Mouse (Mus musculus) hindbrain, embryonic 16.5 days (tissue): ENCODE measurements around the gene Pih1d2. TPM values are rescaled to one million over a fixed set of nuclear protein-coding genes. Genes with fewer than 3 reads are reported as not detected.
A peak's percentile ranks its signal among the peaks of the same experiment; 100 is the strongest.

ENCODE experiments used
- ATAC-seq: fragments of 200-750 bp; cut with Nextera tagmentation; 2 replicates; pipeline ENCODE4 v1.8.0; 2017; ENCODE audit warnings: moderate TSS enrichment, moderate library complexity
- H3K27ac ChIP-seq: fragments of 300-500 bp; sonication (generic); 2 replicates; pipeline ENCODE4 v1.5.1; 2014; ENCODE audit warnings: low read depth, mild to moderate bottlenecking, control low read depth, low read length, moderate library complexity
- H3K27me3 ChIP-seq: fragments of 300-500 bp; sonication (generic); replicated peaks from 2 replicates; pipeline ENCODE4 v1.6.1; 2014; ENCODE audit warnings: low read length; ENCODE audit not compliant: control insufficient read depth, insufficient read depth
- H3K36me3 ChIP-seq: fragments of 300-500 bp; sonication (generic); 2 replicates; pipeline ENCODE4 v1.6.1; 2014; ENCODE audit warnings: mild to moderate bottlenecking, low read length, moderate library complexity, mixed read lengths; ENCODE audit not compliant: control insufficient read depth, insufficient read depth
- H3K4me1 ChIP-seq: fragments of 300-500 bp; sonication (generic); 2 replicates; pipeline ENCODE4 v1.6.1; 2014; ENCODE audit warnings: low read depth, low read length; ENCODE audit not compliant: control insufficient read depth, insufficient read depth
- H3K4me2 ChIP-seq: fragments of 300-500 bp; sonication (generic); 2 replicates; pipeline ENCODE4 v1.6.1; 2014; ENCODE audit warnings: mild to moderate bottlenecking, low read length, control low read depth, moderate library complexity
- H3K4me3 ChIP-seq: fragments of 300-500 bp; sonication (generic); 2 replicates; pipeline ENCODE4 v1.5.1; 2014; ENCODE audit warnings: mild to moderate bottlenecking, low read length, control low read depth, moderate library complexity
- H3K9ac ChIP-seq: fragments of 300-500 bp; sonication (generic); 2 replicates; pipeline ENCODE4 v1.6.1; 2014; ENCODE audit warnings: low read depth, mild to moderate bottlenecking, control low read depth, low read length, moderate library complexity
- H3K9me3 ChIP-seq: fragments of 300-500 bp; sonication (generic); 2 replicates; pipeline ENCODE4 v1.6.1; 2014; ENCODE audit warnings: mild to moderate bottlenecking, low read length, moderate library complexity; ENCODE audit not compliant: control insufficient read depth
- WGBS: fragments of 180-500 bp; shearing (Covaris S2); extraction: QIAGEN DNeasy Blood & Tissue Kit; methylation state at CpG from one replicate; pipeline ENCODE4 v1.1.7; 2014; 5-methylcytosine and 5-hydroxymethylcytosine counted together
- polyA plus RNA-seq: library from polyadenylated mRNA; unstranded; fragments of >200 nt; fragmentation: Nextera tagmentation; extraction: Ambion mirVana; gene quantifications from 2 replicates; pipeline ENCODE4 v1.2.1, GENCODE M21; 2015

Pih1d2 gene
- 5.2 and 7.1 TPM in 2 replicates for polyA plus RNA-seq

- Histone ChIP-seq H3K4me3 (peak within 1 kb of the TSS; percentile 90), H3K9me3 (no peaks in the 10 kb centered on the region), H3K27me3 (no peaks in the 10 kb centered on the region), H3K4me2 (peak within 1 kb of the TSS; percentile 69), H3K27ac (peak within 1 kb of the TSS; percentile 94), H3K4me1 (peaks cover 11% of the 10 kb centered on the region), H3K9ac (peak within 1 kb of the TSS; percentile 93), H3K36me3 (peaks cover 14% of the 10 kb centered on the region)
- peak; percentile 96 for ATAC-seq
- WGBS: under 1% methylated on average over 76 of the region's 81 CpGs
Measured at GRCm38 (mm10) chr9:50616766-50617603, at the start of gene Pih1d2, which contains the start of gene Nkapd1. Pih1d2 (plus strand) TSS chr9:50617321. Nkapd1 (minus strand) TSS chr9:50617464.

DNA sequence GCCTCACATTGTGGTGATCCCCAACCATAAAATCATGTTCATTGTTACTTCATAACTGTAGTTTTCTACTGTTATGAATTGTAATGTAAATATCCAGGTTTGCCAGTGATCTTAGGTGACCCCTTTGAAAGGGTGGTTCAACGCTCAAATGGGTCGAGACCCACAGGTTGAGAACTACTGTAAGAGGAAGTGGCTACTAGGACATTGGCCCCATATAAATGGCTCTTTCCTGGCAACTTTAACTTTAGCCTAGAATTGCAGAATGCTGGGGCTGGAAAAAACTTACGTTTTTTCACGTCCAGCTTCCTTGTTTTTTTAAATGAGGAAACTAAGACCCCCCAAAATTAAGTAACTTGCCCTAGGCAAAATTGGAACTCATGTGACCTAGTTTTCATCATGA lies 49.7 kb upstream of the Pih1d2 start:
- Histone ChIP-seq H3K4me2 (no peak overlapping the region), H3K27me3 (no peaks in the 10 kb centered on the region), H3K9ac (no peak overlapping the region), H3K4me3 (no peak overlapping the region), H3K36me3 (no peaks in the 10 kb centered on the region), H3K4me1 (no peaks in the 10 kb centered on the region), H3K27ac (no peak overlapping the region), H3K9me3 (no peaks in the 10 kb centered on the region)
- no peak for ATAC-seq
- WGBS: 92% methylated on average over 4 of the region's 4 CpGs

- Histone ChIP-seq H3K4me1 (no peaks in the 10 kb centered on the region), H3K27ac (no peak overlapping the region), H3K4me3 (no peak overlapping the region), H3K27me3 (no peaks in the 10 kb centered on the region), H3K9me3 (no peaks in the 10 kb centered on the region), H3K36me3 (no peaks in the 10 kb centered on the region), H3K9ac (no peak overlapping the region), H3K4me2 (no peak overlapping the region)
- ATAC-seq: no peak
- WGBS: 89% methylated on average over 2 of the region's 2 CpGs
Measured at GRCm38 (mm10) chr9:50567881-50568280, 49.2 kb upstream of the Pih1d2 start.

DNA sequence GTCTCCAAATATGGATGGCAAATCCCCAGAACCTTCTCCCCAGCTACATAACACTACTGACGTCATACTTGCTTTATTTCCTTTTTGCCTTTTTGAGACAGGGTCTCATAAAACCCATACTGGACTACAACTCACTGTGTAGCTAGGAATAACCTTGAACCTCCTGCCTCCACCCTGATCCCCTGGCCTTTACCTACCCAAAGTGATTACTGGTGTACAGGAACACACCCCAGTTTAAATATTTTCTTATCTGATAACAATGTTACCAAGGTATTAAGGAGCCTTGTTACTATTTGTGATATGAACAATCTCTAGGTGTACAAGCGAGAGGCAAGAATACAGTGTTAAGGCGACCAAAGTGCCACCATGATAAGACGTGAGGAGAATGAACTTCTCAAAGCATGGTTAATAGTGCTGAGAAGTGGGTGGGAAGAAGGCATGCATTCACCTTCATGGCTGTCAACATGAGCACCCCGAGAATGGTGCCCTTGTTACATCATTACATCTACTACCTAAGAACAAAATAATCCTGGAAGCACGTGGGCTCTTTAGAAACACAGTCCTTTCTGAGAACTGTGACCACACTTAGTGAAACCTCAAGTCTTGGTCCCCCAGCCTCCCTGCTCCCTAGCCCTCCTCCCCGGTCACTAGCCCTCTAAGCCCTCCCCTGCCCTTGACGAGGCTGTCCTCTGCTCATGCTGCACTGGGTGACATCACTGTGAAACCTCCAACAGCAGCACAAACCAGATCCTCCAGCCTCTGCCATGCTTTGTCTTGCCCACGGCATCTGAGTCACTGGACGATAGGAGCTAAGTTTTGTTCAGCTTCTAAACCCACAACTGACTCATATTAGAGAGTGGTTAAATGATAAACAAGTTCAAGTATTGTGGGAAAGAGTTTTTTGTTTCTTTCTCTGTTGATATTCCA lies 47.3 kb upstream of the Pih1d2 start:
- no peaks in the 10 kb centered on the region for H3K36me3 ChIP-seq
- H3K9ac ChIP-seq: no peak overlapping the region
- no peak for ATAC-seq
- no peak overlapping the region for H3K27ac ChIP-seq
- 83% methylated on average over 10 of the region's 10 CpGs for WGBS
- H3K27me3 ChIP-seq: no peaks in the 10 kb centered on the region
- no peak overlapping the region for H3K4me2 ChIP-seq
- H3K4me1 ChIP-seq: no peaks in the 10 kb centered on the region
- H3K4me3 ChIP-seq: no peak overlapping the region
- H3K9me3 ChIP-seq: no peaks in the 10 kb centered on the region

DNA sequence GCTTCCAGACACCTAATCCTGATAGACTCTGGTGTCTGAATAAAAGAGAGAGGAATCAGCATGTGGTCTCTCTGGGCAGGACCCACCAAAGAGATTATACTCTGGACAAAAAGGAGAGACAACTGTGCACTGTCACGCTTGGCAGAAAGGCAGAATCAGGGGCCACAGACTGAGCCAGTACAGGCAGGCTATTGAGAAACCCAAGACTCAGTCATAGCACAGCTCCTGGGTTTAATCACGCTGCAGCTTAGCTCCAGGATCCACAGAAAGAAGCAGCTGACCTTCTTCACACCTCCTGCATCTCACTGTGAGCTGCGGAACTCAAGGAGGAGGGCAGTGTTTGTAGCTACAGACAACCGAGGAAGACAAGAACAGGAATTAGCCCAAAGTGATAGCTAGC lies 36.8 kb upstream of the Pih1d2 start:
- Histone ChIP-seq H3K27ac (no peak overlapping the region), H3K4me3 (no peak overlapping the region), H3K36me3 (no peaks in the 10 kb centered on the region), H3K4me2 (no peak overlapping the region), H3K9ac (no peak overlapping the region), H3K27me3 (no peaks in the 10 kb centered on the region), H3K4me1 (no peaks in the 10 kb centered on the region), H3K9me3 (no peaks in the 10 kb centered on the region)
- 37% methylated on average over 4 of the region's 4 CpGs for WGBS
- ATAC-seq: no peak

DNA sequence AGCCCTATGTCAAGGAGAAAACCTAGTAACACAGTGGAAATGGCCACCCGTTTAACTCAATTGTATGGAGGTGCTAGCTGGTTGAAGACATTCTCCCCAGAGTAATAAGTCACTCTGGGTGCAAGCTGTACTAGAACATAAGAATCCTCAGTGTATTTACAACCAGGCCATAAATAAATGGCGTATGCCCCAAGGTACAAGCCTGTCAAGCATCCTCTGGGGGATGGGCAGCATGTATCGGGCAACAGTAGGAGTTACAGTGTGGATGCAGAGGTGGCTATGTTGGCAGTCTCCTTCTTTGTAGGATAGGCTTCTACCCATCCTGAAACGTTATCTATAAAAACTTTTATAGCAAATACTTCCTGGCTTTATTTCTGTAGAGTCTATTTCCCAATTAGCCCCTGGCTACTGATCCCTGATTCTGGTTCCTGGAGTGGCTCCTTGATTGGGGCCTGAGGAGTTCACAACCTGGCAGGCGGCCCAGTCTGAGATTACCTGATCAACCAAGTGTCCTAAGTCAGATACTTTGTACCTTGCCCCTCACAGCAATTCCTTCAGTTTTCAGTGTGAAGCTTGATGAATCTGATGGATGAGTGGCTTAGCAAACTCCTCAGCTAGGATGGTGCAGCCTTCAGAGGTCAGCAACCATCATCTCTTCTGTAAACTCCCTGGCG lies 31.8 kb upstream of the Pih1d2 start:
- Histone ChIP-seq H3K9ac (no peak overlapping the region), H3K4me2 (no peak overlapping the region), H3K27me3 (no peaks in the 10 kb centered on the region), H3K27ac (no peak overlapping the region), H3K36me3 (no peaks in the 10 kb centered on the region), H3K9me3 (no peaks in the 10 kb centered on the region), H3K4me1 (no peaks in the 10 kb centered on the region), H3K4me3 (no peak overlapping the region)
- 85% methylated on average over 6 of the region's 6 CpGs for WGBS
- ATAC-seq: no peak

GRCm38 (mm10) chr9:50586955-50587354 lies 30.2 kb upstream of the Pih1d2 start:
- Histone ChIP-seq H3K4me1 (no peaks in the 10 kb centered on the region), H3K9ac (no peak overlapping the region), H3K9me3 (no peaks in the 10 kb centered on the region), H3K4me2 (no peak overlapping the region), H3K27me3 (no peaks in the 10 kb centered on the region), H3K4me3 (no peak overlapping the region), H3K36me3 (no peaks in the 10 kb centered on the region), H3K27ac (no peak overlapping the region)
- ATAC-seq: no peak
- 81% methylated on average over 4 of the region's 4 CpGs for WGBS

- Histone ChIP-seq H3K9ac (no peak overlapping the region), H3K4me2 (no peak overlapping the region), H3K27ac (no peak overlapping the region), H3K9me3 (no peaks in the 10 kb centered on the region), H3K36me3 (no peaks in the 10 kb centered on the region; the same call in none of the 2 replicates), H3K4me1 (no peaks in the 10 kb centered on the region), H3K4me3 (no peak overlapping the region), H3K27me3 (no peaks in the 10 kb centered on the region)
- ATAC-seq: no peak
- WGBS: 82% methylated on average over 10 of the region's 10 CpGs
Measured at GRCm38 (mm10) chr9:50590856-50591518, 26.1 kb upstream of the Pih1d2 start.
